Mouse (Mus musculus): ENCODE measurements around the gene Usp21.
A peak's percentile ranks its signal among the peaks of the same experiment; 100 is the strongest.

Usp21 gene

GRCm38 (mm10) chr1:171284491-171284890 is 3.3 kb downstream of the Usp21 start:
- no peak for DNase-seq (ENCODE audit: low spot score)

DNA sequence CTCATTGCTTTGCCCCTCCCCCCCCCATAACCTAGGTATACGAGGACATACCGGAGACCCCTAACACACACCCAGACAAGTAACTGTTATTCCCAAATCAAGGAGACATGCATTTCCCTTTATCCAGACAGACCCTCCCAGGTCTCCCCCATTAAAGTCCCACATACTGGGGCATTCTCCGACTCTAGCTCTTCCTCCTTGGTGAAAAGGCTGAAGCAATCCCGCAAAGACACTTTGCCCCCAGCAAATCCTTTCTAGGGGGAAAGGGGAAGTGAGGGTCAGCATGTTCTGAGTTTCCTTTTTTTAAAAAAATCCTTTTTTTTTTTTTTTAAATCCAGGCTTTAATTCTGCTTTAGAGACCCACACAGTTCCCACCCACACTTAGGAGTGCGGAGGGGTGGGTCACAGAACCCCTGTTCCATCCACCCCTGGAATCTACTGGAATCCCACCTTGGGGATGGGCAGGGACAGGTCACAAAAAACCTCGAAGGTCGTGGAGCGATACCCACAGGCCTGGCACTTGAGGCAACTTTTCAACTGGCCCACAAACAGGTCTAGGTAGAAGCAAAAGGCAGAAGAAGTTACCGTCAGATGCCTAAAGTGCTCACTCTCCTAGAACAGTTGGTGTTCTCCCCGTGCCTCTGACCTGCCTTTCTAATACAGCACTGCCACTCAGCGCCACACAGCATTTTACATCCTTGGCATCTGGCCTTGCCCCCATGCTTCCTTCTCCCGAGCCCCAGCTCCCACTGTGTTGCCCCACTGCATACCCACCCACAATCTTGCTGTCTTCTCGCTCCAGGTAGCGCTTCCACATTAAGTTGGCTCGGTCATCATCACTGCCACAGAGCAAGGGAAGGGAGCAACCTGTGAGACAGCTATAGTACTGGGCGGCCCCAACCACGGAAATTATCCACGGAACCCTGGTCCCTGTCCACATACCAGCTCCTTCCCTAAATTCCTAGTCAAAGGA is 4.3 kb downstream of the Usp21 start:
- no peak for DNase-seq (ENCODE audit: low spot score)

DNA sequence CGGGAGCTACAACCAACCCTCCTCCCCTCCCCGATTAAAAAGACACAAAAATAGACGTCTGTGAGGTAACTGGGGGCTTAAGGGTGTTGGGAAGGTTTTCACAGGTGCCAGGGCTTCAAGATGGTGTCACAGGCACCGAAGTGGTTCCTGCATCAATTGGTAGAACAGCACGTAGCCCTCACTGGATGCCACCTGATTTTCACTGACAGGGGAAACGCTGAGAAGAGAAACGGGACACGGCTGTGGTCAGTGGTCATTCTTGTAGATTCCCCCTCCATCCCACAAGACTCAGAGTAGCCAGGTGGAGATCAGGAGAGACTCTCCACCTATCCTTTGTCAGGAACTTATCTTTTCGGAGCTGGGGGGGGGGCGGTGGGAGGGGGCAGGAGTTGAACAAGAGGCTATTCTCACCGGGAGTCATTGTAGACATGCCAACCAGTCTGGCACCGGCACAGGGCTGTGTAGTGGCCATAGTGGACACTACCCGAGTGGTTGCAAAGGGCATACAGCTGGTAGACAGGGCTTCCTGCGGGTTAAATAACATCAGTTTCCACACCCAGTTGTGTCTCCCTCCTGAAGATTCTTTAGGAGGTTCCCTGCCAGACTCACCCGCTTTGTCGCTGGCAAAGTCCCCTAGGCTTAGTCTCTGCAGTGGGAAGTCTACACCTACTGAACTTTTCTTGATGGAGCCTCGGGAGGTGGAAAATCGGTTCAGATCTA is 5.5 kb downstream of the Usp21 start:
- no peak for DNase-seq (ENCODE audit: low spot score)

- DNase-seq (ENCODE audit: low spot score), result peak; percentile 60
Observed at GRCm38 (mm10) chr1:171281528-171281923, 6.3 kb downstream of the Usp21 start.

- peak; percentile 92 for DNase-seq (ENCODE audit: low spot score)
Observed at GRCm38 (mm10) chr1:171280916-171281527, 6.8 kb downstream of the Usp21 start, which contains the start of gene Ppox. Ppox (minus strand) TSS chr1:171281186.

GRCm38 (mm10) chr1:171280250-171280915 is 7.4 kb downstream of the Usp21 start:
- DNase-seq (ENCODE audit: low spot score), result no peak

- no peak for DNase-seq (ENCODE audit: low spot score)
Observed at GRCm38 (mm10) chr1:171279721-171280120, 8.1 kb downstream of the Usp21 start.

DNA sequence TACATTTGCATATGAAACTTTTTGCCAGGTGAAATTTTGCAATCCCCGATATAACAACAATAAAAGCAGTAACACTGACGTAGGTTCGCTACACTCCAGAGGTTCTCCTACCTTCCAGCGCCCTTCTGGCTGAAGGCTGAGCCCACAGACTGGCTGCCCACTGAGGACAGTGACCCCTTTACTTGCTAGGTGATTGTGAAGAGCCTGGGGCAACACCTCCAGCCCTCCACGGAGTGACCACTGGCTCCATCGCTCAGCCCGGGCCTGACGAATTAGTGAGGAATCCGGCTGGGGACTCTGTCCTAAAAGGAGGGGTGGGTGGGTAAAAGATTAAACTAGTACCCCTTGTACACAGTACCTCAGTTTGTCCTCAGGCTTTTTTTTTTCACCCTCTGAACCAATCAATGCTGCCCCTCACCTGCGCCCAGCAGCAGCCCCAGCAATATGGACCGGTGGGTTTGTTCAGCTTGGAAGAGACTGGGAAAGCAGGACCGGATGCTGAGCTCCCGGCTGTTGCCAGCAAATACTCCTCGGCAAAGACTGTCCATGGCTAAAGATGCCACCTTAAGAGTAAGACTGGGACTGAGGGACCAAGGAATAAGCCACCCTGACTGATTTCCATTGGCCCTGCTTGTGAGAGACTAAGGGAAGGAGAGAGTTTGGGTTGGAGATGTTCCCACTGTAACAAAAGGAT is 8.6 kb downstream of the Usp21 start:
- no peak for DNase-seq (ENCODE audit: low spot score)

DNA sequence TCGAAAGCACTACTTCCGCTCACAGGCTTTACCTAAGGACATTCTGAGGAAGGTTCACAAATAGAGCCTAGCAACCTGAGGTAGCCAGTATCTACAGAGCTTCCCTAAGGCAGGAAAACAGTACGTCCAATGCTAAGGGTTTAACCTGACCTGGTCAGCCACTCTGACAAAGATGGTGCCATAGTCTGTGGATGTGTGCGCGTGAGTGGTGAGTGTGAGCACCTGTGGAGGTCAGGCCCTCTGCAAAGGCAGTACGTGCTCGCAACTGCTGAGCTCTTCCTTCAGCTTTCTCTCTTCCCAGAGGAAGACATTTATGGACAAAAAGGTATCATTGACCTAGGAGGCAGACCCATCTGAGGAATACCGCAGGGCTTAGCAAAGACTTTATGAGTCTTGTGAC is 9.4 kb downstream of the Usp21 start:
- no peak for DNase-seq (ENCODE audit: low spot score)

GRCm38 (mm10) chr1:171277736-171278135 is 10.1 kb downstream of the Usp21 start:
- no peak for DNase-seq (ENCODE audit: low spot score)

DNA sequence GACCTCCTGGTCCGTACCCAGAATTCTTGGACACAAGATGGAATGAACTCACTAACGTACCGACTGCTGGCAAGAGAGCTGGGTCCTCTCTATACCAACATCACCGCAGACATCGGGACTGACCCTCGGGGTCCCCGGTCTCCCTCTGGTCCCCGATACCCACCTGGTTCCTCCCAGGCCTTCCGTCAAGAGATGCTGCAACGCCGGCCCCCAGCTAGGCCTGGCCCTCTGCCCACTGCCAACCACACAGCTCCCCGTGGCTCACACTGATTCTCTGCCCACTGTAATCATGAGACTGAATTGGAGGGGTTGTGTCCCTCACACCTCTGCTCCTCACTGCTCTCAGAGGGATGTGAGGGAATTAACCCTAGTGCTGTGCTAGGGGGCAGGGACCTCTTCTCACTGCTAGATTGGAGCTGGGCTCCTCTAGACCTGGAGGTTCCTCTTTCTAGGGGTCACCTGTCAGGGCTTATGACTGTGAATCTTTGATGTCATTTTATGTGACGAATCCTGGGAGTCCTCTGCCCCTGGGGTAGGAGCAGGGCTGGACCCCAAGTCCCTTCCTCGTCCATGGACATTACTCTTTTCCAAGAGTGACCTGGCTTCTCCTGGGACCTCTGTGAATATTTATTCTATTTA is 11.6 kb downstream of the Usp21 start:
- no peak for DNase-seq (ENCODE audit: low spot score)

DNA sequence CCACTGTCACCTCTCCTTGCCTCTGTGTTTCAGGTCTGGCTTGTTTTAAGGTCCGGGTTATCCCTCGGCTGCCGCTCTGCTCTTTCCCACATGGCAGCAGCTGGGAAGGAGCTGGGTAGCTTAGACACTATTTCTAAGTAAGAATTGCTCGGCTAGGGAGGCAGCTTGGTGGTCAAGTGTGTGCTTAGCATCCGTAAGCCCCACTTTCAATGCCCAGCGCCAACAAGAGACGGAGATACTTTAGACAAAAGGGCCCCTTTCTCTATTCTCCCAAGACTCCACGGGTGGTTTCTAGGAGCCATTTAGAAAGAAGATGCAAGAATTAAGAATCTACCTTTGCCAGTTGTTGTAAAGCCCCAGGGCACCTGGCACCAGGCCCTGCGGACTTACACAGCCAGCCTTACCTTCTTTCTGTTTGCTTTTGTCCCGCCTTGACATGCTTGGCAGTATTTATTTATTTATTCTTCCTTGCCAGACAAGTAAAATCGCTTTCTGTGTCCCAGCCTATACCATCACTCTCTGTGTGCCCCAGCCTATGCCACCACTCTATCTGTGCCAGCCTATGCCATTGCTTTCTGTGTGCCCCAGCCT is 12.6 kb downstream of the Usp21 start:
- DNase-seq (ENCODE audit: low spot score), result no peak

DNA sequence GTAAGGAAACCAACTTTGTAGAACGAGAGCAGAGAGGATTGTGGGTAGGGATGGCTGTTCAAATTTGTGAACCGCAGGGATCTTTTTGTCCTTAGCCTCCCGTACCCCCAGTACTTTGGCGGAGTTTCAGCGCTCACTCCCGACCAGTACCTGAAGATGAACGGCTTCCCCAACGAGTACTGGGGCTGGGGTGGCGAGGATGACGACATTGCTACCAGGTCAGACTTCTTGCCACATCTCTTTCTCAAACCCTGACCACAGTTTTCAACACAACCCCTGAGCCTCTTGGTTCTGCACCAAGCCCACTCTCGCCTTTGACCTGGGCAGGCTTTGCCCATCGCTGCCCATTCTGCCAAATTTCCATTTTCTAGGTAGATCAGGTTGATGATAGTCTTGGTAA is 13.6 kb downstream of the Usp21 start:
- DNase-seq (ENCODE audit: low spot score), result no peak

DNA sequence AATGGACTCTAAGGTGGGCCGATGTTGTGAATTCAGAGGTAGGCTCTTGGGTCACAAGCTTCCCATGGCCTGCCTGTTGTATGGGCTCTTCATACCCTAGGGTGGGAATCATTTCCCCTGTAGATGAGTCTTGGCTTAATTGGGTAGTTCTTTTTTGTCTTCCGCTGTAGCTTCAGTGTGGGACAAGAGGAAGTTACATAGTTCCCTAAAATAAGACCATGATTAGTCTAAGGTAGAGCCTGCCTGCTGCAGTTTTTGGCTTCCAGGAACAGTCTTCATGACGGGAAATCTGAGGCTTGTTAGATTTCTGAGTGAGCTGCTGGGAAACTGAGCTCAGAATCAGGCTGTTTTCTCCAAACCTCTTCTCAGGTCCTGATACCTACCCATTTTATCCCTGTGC is 15.7 kb downstream of the Usp21 start:
- DNase-seq (ENCODE audit: low spot score), result no peak

DNA sequence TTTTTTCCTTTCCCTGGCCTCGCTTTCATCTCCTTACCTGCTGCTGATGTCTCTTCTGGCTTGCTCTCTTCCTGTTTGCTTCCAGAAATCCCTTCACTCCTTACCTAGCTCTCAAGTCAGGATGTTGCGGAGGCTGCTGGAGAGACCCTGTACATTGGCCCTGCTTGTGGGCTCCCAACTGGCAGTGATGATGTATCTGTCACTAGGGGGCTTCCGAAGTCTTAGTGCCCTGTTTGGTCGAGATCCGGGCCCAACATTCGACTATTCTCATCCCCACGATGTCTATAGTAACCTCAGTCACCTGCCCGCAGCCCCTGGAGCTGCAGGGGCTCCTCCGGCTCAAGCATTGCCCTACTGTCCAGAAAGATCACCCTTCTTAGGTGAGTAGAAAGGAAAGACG is 16.2 kb downstream of the Usp21 start:
- no peak for DNase-seq (ENCODE audit: low spot score)

- no peak for DNase-seq (ENCODE audit: low spot score)
Observed at GRCm38 (mm10) chr1:171271196-171271595, 16.6 kb downstream of the Usp21 start.

GRCm38 (mm10) chr1:171270573-171270900 is 17.3 kb downstream of the Usp21 start:
- no peak for DNase-seq (ENCODE audit: low spot score)

DNA sequence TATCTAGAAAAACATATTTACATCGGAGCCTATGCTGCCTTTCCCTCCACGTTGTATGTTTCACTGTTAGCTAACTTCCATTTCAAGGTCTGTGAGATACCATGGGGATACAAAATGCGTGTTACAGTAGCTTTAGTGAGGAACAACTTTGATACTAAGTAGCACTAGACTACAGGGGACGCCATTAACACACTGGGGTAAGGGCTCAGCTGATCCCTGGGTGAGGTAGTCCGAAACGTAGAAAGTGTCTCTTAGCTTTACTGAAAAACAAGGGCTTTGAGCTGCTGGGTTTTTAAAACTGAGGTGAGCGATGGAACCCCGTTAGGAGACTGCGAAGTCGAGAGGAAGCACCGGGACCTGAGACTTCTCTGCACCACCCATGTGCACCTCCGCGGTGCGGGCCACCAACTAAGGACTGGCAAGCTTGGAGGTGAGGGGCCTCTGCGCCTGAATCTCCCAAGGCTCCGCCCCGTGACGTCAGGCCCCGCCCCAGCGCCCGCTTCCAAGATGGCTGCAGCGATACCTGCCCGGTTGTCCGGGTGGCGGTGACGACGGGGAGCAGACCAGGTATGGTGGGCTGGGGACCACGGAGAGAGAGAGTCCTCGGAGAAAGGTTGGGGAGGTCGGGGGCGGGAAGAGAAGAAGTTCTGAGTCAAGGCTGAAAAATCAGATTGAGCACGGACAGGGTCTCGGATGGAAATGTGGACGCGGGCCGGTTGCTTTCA is 17.8 kb downstream of the Usp21 start, which contains the start of gene B4galt3:
Gene B4galt3 (plus strand): TSS at position 481 of the 725 bp plus-strand sequence.
- peak; percentile 90 for DNase-seq (ENCODE audit: low spot score)

DNA sequence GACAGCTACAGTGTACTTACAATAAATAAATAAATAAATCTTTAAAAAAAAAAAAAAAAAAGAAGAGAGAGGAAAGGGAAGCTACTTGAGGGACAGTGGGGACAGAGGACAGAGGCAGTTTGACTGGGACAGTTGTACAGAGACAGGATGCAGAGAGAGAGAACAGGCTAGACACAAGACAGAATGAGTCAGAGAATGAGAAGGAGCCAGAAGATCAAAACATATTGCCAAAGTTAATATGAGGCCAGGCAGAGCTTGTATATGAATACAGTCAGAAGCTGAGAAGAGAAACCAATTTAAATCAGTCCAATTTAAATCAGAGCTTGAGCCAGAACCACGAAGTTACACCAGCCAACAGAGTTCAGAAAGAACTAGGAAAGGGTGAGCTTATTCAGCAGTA is 19.4 kb downstream of the Usp21 start:
- no peak for DNase-seq (ENCODE audit: low spot score)
